Mouse (Mus musculus) E14TG2a.4 (cell line): ENCODE results near the gene Flnc.
A peak's percentile ranks its signal among the peaks of the same experiment; 100 is the strongest.

ENCODE experiments used
- H3K27me3 ChIP-seq: 2 replicates; pipeline ENCODE4 v1.6.1; 2014; ENCODE audit warnings: low read length, control low read depth; ENCODE audit not compliant: insufficient read depth
- H3K36me3 ChIP-seq: 2 replicates; pipeline ENCODE4 v1.6.1; 2014; ENCODE audit warnings: low read length, control low read depth; ENCODE audit not compliant: insufficient read depth
- H3K4me1 ChIP-seq: replicated peaks from 2 replicates; pipeline ENCODE4 v1.6.1; 2014; ENCODE audit warnings: low read depth, low read length, control low read depth
- H3K4me3 ChIP-seq: replicated peaks from 2 replicates; pipeline ENCODE4 v1.5.1; 2014; ENCODE audit warnings: mild to moderate bottlenecking, low read length
- H3K9me3 ChIP-seq: 2 replicates; pipeline ENCODE4 v1.6.1; 2014; ENCODE audit warnings: low read length, control low read depth
- CTCF ChIP-seq: conservative IDR thresholded peaks from 2 replicates; pipeline ENCODE4 v1.5.1; 2014; ENCODE audit warnings: low read length
- NANOG ChIP-seq: IDR thresholded peaks from 2 replicates; pipeline ENCODE4 v1.6.1; 2014; ENCODE audit warnings: borderline replicate concordance, low read length, mixed read lengths
- POU5F1 ChIP-seq: IDR thresholded peaks from 2 replicates; pipeline ENCODE4 v1.6.1; 2014; ENCODE audit warnings: low read length, borderline replicate concordance

The Flnc gene

DNA sequence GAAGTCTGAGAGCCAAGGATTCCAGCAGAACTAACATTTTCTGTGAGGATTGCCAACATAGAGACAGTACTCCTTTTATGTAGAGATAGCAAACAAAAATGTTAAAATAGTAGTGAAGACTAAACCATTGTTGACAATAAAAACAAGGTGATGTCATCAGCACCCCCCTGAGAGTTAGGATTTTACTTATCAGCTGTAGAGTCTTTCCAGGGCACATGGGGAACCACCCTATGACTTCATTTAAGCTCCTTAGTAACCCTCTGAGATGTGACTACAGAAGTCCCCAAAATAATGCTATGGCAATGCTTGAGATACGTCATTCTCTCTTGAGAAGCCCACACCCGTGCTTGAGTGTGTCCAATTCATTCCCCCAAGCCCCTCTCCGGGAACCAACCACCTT is 30.3 kb downstream of the Flnc start:
- H3K4me3 ChIP-seq = no peak overlapping the region
- no peak for TF ChIP-seq NANOG
- TF ChIP-seq CTCF = no peak
- no peak for TF ChIP-seq POU5F1
- peaks cover 3% of the 10 kb centered on the region; the same call in 1 of the 2 replicates for H3K36me3 ChIP-seq
- no peaks in the 10 kb centered on the region for H3K9me3 ChIP-seq
- H3K4me1 ChIP-seq = peaks cover 4% of the 10 kb centered on the region
- no peaks in the 10 kb centered on the region; the same call in 1 of the 2 replicates for H3K27me3 ChIP-seq

DNA sequence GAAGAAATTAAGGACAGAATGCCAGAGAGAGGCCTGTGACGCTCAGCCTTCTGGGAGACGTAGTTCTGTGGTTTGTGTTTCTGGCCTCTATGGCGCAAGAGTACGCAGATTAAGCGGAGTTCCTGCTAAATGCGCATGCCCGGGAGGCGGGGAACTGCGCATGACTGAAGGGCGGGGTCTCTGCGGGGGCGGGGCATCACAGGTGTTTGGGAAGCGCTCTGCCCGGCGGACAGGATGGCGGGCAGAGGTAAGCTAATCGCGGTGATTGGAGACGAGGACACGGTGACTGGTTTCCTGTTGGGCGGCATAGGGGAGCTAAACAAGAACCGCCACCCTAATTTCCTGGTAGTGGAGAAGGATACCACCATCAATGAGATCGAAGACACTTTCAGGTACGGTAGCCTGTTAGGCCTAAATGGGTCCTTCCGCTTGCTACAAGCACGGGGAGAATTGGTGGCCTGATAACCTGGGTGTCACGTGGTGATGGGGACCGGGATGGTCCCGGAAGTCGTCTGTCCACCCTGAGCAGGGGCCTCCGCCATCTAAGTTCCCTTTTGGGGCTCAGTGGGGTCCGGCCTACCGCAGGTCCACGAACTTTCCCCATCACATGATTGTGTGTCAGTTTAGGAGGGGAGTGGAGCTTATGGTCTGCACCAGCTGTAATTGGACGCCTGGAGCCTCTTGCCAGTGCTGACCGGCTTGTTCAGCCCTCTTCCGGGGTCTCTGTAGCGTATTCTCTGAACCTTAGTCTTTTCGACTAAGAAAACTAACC is 34.7 kb downstream of the Flnc start, which contains the start of gene Atp6v1f:
Atp6v1f (plus strand) TSS at position 136 of the 772 bp plus-strand sequence.
- Histone ChIP-seq H3K27me3 (no peaks in the 10 kb centered on the region; the same call in 1 of the 2 replicates), H3K4me1 (peaks cover 31% of the 10 kb centered on the region), H3K4me3 (peak within 1 kb of the TSS; percentile 89), H3K9me3 (no peaks in the 10 kb centered on the region), H3K36me3 (peaks cover 34% of the 10 kb centered on the region)
- TF ChIP-seq CTCF (no peak), NANOG (no peak), POU5F1 (no peak)

DNA sequence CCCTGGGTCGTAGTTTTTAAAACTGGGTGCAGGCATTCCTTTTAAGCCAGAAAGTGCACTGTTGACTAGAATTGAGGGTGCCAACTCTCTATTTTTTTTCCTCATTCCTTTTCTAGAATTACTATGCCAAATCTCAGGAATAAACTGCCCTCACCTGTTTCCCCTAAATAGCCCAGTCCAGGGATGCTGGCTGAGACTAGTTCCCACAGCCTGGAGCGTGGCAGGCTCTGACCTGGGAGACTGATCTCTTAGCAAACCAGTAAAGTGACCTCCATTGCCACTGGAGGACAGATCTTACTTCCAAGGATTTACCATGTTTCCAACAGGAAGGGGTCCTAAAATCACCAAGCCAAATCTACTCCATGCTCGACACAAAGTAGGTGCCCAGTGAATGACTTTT is 35.8 kb downstream of the Flnc start:
- TF ChIP-seq CTCF = no peak
- no peak for TF ChIP-seq NANOG
- TF ChIP-seq POU5F1 = no peak
- H3K27me3 ChIP-seq = no peaks in the 10 kb centered on the region; the same call in 1 of the 2 replicates
- peaks cover 38% of the 10 kb centered on the region for H3K4me1 ChIP-seq
- peak overlapping the region; percentile 89 for H3K4me3 ChIP-seq
- H3K9me3 ChIP-seq = no peaks in the 10 kb centered on the region
- peaks cover 34% of the 10 kb centered on the region for H3K36me3 ChIP-seq

DNA sequence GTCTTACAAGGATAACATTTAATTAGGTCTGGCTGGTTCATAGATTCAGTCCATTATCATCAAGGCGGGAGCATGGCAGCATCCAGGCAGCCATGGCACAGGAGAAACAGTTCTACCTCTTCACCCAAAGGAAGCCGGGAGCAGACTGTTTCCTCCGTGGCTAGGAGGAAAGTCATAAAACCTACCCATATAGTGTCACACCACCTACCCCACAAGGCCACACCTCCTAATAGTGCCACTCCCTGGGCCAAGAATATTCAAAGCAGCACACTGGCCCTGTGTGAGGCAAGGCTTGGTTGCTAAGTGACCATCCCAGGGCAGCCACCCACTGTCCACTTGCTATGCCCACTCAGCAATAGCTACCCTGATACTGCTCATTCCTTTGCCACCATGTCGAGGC is 38.1 kb downstream of the Flnc start, which contains the start of gene Atp6v1fnb:
Atp6v1fnb (plus strand) TSS at position 301 of the 400 bp plus-strand sequence.
- Histone ChIP-seq H3K36me3 (peaks cover 34% of the 10 kb centered on the region), H3K9me3 (no peaks in the 10 kb centered on the region), H3K4me3 (no peak within 1 kb of the TSS), H3K4me1 (peaks cover 51% of the 10 kb centered on the region), H3K27me3 (peaks cover 15% of the 10 kb centered on the region)
- no peak for TF ChIP-seq CTCF
- TF ChIP-seq POU5F1 = no peak
- no peak for TF ChIP-seq NANOG

DNA sequence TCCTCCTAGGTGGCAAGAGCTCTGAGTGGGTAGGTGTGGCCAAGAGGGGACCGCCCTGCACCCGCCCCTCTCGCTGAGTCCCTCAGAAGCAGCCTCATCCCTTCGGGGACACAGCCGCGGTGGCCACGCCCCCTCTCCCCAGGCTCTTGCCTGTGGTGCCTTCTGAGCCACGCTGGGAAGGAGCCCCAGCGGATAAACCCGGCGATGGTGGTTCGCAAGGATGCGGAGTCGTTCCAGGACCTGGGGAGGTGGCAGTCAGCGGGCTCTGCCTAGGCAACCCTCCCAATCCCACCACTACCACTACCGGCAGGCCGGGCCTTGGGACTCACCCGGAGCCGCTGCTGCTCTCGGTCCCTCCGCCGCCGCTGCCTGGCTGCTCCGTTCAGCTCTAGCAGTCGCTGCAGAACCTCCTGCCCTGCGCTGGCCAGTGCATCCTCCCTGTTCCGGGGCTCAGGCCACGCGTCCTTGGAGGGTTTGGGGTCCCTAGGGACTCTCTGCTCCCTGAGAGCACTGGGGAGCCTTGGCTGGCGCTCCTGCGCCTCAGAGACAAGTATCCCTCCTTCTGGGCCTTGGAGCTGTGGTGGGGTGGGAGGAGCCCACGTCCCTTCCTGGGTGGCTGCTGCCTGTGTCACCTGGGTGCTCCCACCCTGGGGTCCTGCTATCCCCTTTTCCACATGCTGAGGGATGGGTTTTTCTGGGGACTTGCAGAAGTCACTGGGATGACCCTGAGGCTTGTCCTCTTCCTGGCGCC is 41.1 kb downstream of the Flnc start:
- peaks cover 39% of the 10 kb centered on the region for H3K27me3 ChIP-seq
- no peaks in the 10 kb centered on the region for H3K9me3 ChIP-seq
- H3K36me3 ChIP-seq = peaks cover 31% of the 10 kb centered on the region
- H3K4me1 ChIP-seq = peaks cover 40% of the 10 kb centered on the region
- TF ChIP-seq NANOG (no peak), POU5F1 (no peak), CTCF (no peak)
- H3K4me3 ChIP-seq = peak overlapping the region; percentile 87

DNA sequence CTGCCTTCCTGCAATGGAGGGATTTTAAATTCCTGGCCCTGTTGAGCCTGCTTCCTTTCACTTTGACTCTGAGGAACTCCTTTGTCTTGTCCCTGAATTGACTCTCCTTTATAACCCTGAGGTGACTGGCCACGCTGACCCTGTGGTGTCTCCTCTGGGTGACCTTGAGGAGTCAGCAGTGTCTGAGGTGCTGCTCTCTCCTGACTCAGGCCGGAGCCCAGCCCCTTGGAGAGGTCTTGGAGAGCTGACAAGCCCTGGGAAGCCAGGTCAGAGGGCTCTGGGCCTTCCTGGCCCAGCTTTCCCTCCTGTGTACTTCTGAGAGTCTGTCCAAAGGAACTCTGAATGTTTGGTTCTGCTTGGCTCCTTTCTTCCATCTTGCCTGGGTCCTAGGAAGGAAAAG is 41.7 kb downstream of the Flnc start:
- Histone ChIP-seq H3K4me3 (peak overlapping the region; percentile 87), H3K9me3 (no peaks in the 10 kb centered on the region), H3K4me1 (peaks cover 34% of the 10 kb centered on the region), H3K36me3 (peaks cover 25% of the 10 kb centered on the region), H3K27me3 (peaks cover 39% of the 10 kb centered on the region)
- TF ChIP-seq NANOG (no peak), POU5F1 (no peak), CTCF (no peak)

DNA sequence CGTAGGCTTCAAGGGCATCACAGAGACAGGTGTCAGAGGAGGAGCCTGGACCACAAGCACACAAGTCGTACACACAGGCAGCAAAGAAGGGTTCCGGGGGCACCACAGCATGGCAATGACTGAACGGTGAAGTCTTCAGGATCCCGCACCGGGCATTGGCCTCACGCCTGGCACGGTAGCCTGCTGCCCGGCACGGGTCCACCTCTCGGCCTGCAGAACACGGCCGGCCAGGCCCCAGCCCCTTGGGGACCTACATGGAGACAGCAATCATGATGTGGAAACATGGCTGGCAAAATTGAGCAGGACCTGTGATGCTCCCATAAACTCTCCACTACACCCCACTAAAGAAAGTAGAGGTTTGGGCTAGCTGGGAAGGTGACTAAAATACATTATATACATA is 49.6 kb downstream of the Flnc start:
- H3K4me3 ChIP-seq = no peak overlapping the region
- peaks cover 31% of the 10 kb centered on the region for H3K4me1 ChIP-seq
- peaks cover 52% of the 10 kb centered on the region for H3K27me3 ChIP-seq
- H3K9me3 ChIP-seq = no peaks in the 10 kb centered on the region
- no peak for TF ChIP-seq NANOG
- TF ChIP-seq POU5F1 = no peak
- TF ChIP-seq CTCF = no peak
- no peaks in the 10 kb centered on the region for H3K36me3 ChIP-seq
